Mouse (Mus musculus) intestine, embryonic 16.5 days (tissue): ENCODE data around the gene Rmdn2. TPM values are rescaled to one million over a fixed set of nuclear protein-coding genes. Genes with fewer than 3 reads are reported as not detected.
A peak's percentile ranks its signal among the peaks of the same experiment; 100 is the strongest.

ENCODE experiments used
- ATAC-seq: fragments of 200-750 bp; cut with Nextera tagmentation; 2 replicates; pipeline ENCODE4 v1.8.0; 2017; ENCODE audit warnings: moderate TSS enrichment, moderate library complexity
- H3K27ac ChIP-seq: fragments of 300-500 bp; sonication (generic); 2 replicates; pipeline ENCODE4 v1.5.1; 2014; ENCODE audit warnings: mild to moderate bottlenecking, low read length
- H3K27me3 ChIP-seq: fragments of 300-500 bp; sonication (generic); replicated peaks from 2 replicates; pipeline ENCODE4 v1.6.1; 2014; ENCODE audit warnings: low read length, control low read depth, mixed read lengths; ENCODE audit not compliant: control insufficient read depth, insufficient read depth
- H3K36me3 ChIP-seq: fragments of 300-500 bp; sonication (generic); 2 replicates; pipeline ENCODE4 v1.6.1; 2014; ENCODE audit warnings: low read length, control low read depth; ENCODE audit not compliant: control insufficient read depth, insufficient read depth
- H3K4me1 ChIP-seq: fragments of 300-500 bp; sonication (generic); 2 replicates; pipeline ENCODE4 v1.6.1; 2014; ENCODE audit warnings: low read length, control low read depth, mixed read lengths; ENCODE audit not compliant: control insufficient read depth, insufficient read depth
- H3K4me2 ChIP-seq: fragments of 300-500 bp; sonication (generic); 2 replicates; pipeline ENCODE4 v1.6.1; 2014; ENCODE audit warnings: low read depth, low read length, control low read depth
- H3K4me3 ChIP-seq: fragments of 300-500 bp; sonication (generic); 2 replicates; pipeline ENCODE4 v1.5.1; 2014; ENCODE audit warnings: mild to moderate bottlenecking, low read length
- H3K9ac ChIP-seq: fragments of 300-500 bp; sonication (generic); 2 replicates; pipeline ENCODE4 v1.6.1; 2014; ENCODE audit warnings: low read depth, low read length
- H3K9me3 ChIP-seq: fragments of 300-500 bp; sonication (generic); 2 replicates; pipeline ENCODE4 v1.6.1; 2016; ENCODE audit warnings: low read length, control low read depth; ENCODE audit not compliant: control insufficient read depth
- WGBS: fragments of 180-500 bp; shearing (Covaris S2); extraction: QIAGEN DNeasy Blood & Tissue Kit; methylation state at CpG from one replicate; pipeline ENCODE4 v1.1.7; 2014; 5-methylcytosine and 5-hydroxymethylcytosine counted together
- polyA plus RNA-seq: library from polyadenylated mRNA; unstranded; fragments of >200 nt; fragmentation: Nextera tagmentation; extraction: Ambion mirVana; gene quantifications from 2 replicates; pipeline ENCODE4 v1.2.1, GENCODE M21; 2015

Gene Rmdn2
- polyA plus RNA-seq, 1 experiment from 2014 or later = 8.6 TPM

- H3K9me3 ChIP-seq = no peaks in the 10 kb centered on the region
- no peaks in the 10 kb centered on the region for H3K4me1 ChIP-seq
- H3K4me3 ChIP-seq = no peak overlapping the region
- no peaks in the 10 kb centered on the region for H3K27me3 ChIP-seq
- no peak overlapping the region for H3K27ac ChIP-seq
- no peak overlapping the region for H3K4me2 ChIP-seq
- WGBS = 24% methylated on average over 3 of the region's 3 CpGs
- ATAC-seq = peak; percentile 61
- no peaks in the 10 kb centered on the region for H3K36me3 ChIP-seq
- H3K9ac ChIP-seq = no peak overlapping the region
Measured at GRCm38 (mm10) chr17:79663393-79664105, 51.9 kb downstream of the Rmdn2 start.

GRCm38 (mm10) chr17:79664106-79664417, 52.4 kb downstream of the Rmdn2 start:
- ATAC-seq = no peak

GRCm38 (mm10) chr17:79670837-79671236, 59.2 kb downstream of the Rmdn2 start:
- no peak overlapping the region for H3K9ac ChIP-seq
- no peaks in the 10 kb centered on the region for H3K36me3 ChIP-seq
- no peak for ATAC-seq
- H3K9me3 ChIP-seq = no peaks in the 10 kb centered on the region
- no peak overlapping the region for H3K4me2 ChIP-seq
- no peaks in the 10 kb centered on the region for H3K4me1 ChIP-seq
- no peak overlapping the region for H3K27ac ChIP-seq
- H3K4me3 ChIP-seq = no peak overlapping the region
- H3K27me3 ChIP-seq = no peaks in the 10 kb centered on the region
- WGBS = 72% methylated on average over 2 of the region's 2 CpGs

More at GRCm38 (mm10) chr17:79664106-79664417, 52.4 kb downstream of the Rmdn2 start:
- Histone ChIP-seq H3K4me1 (no peaks in the 10 kb centered on the region), H3K27ac (no peak overlapping the region), H3K36me3 (no peaks in the 10 kb centered on the region), H3K9ac (no peak overlapping the region), H3K4me3 (no peak overlapping the region), H3K9me3 (no peaks in the 10 kb centered on the region), H3K27me3 (no peaks in the 10 kb centered on the region), H3K4me2 (no peak overlapping the region)
- 82% methylated on average over 2 of the region's 2 CpGs for WGBS

- Histone ChIP-seq H3K4me2 (no peak overlapping the region), H3K9me3 (no peaks in the 10 kb centered on the region), H3K4me1 (no peaks in the 10 kb centered on the region), H3K9ac (no peak overlapping the region), H3K36me3 (no peaks in the 10 kb centered on the region), H3K27ac (no peak overlapping the region), H3K4me3 (no peak overlapping the region), H3K27me3 (no peaks in the 10 kb centered on the region)
- no peak for ATAC-seq
- WGBS = 83% methylated on average over 4 of the region's 4 CpGs
Measured at GRCm38 (mm10) chr17:79695106-79695505, 83.4 kb downstream of the Rmdn2 start.

- Histone ChIP-seq H3K9me3 (no peaks in the 10 kb centered on the region), H3K36me3 (no peaks in the 10 kb centered on the region), H3K4me3 (no peak overlapping the region), H3K4me1 (no peaks in the 10 kb centered on the region), H3K4me2 (no peak overlapping the region), H3K27ac (no peak overlapping the region), H3K9ac (no peak overlapping the region), H3K27me3 (no peaks in the 10 kb centered on the region)
- no peak for ATAC-seq
- 90% methylated on average over 6 of the region's 6 CpGs for WGBS
Measured at GRCm38 (mm10) chr17:79695541-79695940, 83.9 kb downstream of the Rmdn2 start.

- H3K27me3 ChIP-seq = no peaks in the 10 kb centered on the region
- no peaks in the 10 kb centered on the region for H3K4me1 ChIP-seq
- H3K4me3 ChIP-seq = no peak overlapping the region
- ATAC-seq = no peak
- no peaks in the 10 kb centered on the region for H3K9me3 ChIP-seq
- 19% methylated on average over 1 of the region's 1 CpGs for WGBS
- H3K27ac ChIP-seq = no peak overlapping the region
- H3K9ac ChIP-seq = no peak overlapping the region
- H3K4me2 ChIP-seq = no peak overlapping the region
- no peaks in the 10 kb centered on the region for H3K36me3 ChIP-seq
Measured at GRCm38 (mm10) chr17:79699197-79699596, 87.5 kb downstream of the Rmdn2 start.

- H3K4me2 ChIP-seq = no peak overlapping the region
- no peak for ATAC-seq
- H3K27ac ChIP-seq = no peak overlapping the region
- no peaks in the 10 kb centered on the region for H3K36me3 ChIP-seq
- no peaks in the 10 kb centered on the region for H3K4me1 ChIP-seq
- no peak overlapping the region for H3K4me3 ChIP-seq
- H3K9ac ChIP-seq = no peak overlapping the region
- H3K27me3 ChIP-seq = no peaks in the 10 kb centered on the region
- H3K9me3 ChIP-seq = no peaks in the 10 kb centered on the region
- 82% methylated on average over 5 of the region's 5 CpGs for WGBS
Measured at GRCm38 (mm10) chr17:79700871-79701270, 89.2 kb downstream of the Rmdn2 start.

- Histone ChIP-seq H3K9me3 (no peaks in the 10 kb centered on the region), H3K9ac (no peak overlapping the region), H3K4me1 (no peaks in the 10 kb centered on the region), H3K4me2 (no peak overlapping the region), H3K4me3 (no peak overlapping the region), H3K27me3 (peaks cover 4% of the 10 kb centered on the region), H3K36me3 (no peaks in the 10 kb centered on the region), H3K27ac (no peak overlapping the region)
- 69% methylated on average over 9 of the region's 9 CpGs for WGBS
- ATAC-seq = no peak
Measured at GRCm38 (mm10) chr17:79705671-79706455, 94.2 kb downstream of the Rmdn2 start.

GRCm38 (mm10) chr17:79708168-79708567, 96.5 kb downstream of the Rmdn2 start:
- no peaks in the 10 kb centered on the region for H3K36me3 ChIP-seq
- peaks cover 7% of the 10 kb centered on the region for H3K27me3 ChIP-seq

More at GRCm38 (mm10) chr17:79708168-79708567, 96.5 kb downstream of the Rmdn2 start:
- no peak overlapping the region for H3K4me2 ChIP-seq
- H3K4me3 ChIP-seq = no peak overlapping the region
- H3K4me1 ChIP-seq = peaks cover 3% of the 10 kb centered on the region; the same call in 1 of the 2 replicates
- H3K9ac ChIP-seq = no peak overlapping the region
- WGBS = 31% methylated on average over 7 of the region's 7 CpGs
- H3K27ac ChIP-seq = no peak overlapping the region
- no peak for ATAC-seq
- no peaks in the 10 kb centered on the region for H3K9me3 ChIP-seq
